ENCODE assay signal across 8 mouse cellular contexts in genomic region chr6:71270301-71271056, GRCm38 (mm10). TPM values are rescaled to one million over a fixed set of nuclear protein-coding genes. Genes with fewer than 3 reads are reported as not detected.
DNase-seq lines count a peak whose midpoint lies in the region; ATAC-seq and TF ChIP-seq lines count a peak whose summit lies in the region.

No protein-coding gene starts in this region.

- peak overlapping the region; percentile 94 for H3K27ac ChIP-seq in ES-E14 (ENCODE audit: insufficient read depth, low read depth, low read length, poor library complexity, severe bottlenecking)
- H3K27ac ChIP-seq in bone marrow, adult 2 months (ENCODE audit: control insufficient read depth, insufficient read depth, low read depth, low read length, poor library complexity) = peak overlapping the region; percentile 54
- peak overlapping the region; percentile 97 for H3K27ac ChIP-seq in embryonic facial prominence, embryonic 15.5 days (replicated peaks)
- peak overlapping the region; percentile 96 for H3K27ac ChIP-seq in layer of hippocampus, adult 2 months

- H3K4me2 ChIP-seq in embryonic facial prominence, embryonic 15.5 days (replicated peaks) = peak overlapping the region; percentile 51

- ATAC-seq in embryonic facial prominence, embryonic 15.5 days (ENCODE audit: insufficient number of reproducible peaks, low FRiP score, low TSS enrichment, low read depth) = peak; percentile 1; the same call in 1 of the 2 replicates

- in situ Hi-C loops in ES-E14 (cut with MboI; ENCODE audit: low sequenced_read_pairs in 2 of 2, unreplicated experiment in 2 of 2) = no loop called here

- TF ChIP-seq CTCF in bone marrow, adult 2 months (IDR thresholded peaks at IDR 0.05; ENCODE audit: control insufficient read depth, insufficient read depth, low read length) = no peak
- TF ChIP-seq CTCF in layer of hippocampus, adult 2 months (conservative IDR thresholded peaks at IDR 0.05) = no peak

- H3K36me3 ChIP-seq in ES-E14 (ENCODE audit: control insufficient read depth, insufficient read depth, low read length, poor library complexity, severe bottlenecking) = no peaks in the 10 kb centered on the region
- H3K36me3 ChIP-seq in embryonic facial prominence, embryonic 15.5 days = no peaks in the 10 kb centered on the region

- no peak for TF ChIP-seq POLR2A in bone marrow, adult 2 months (IDR thresholded peaks at IDR 0.05; ENCODE audit: borderline replicate concordance, control insufficient read depth, low read depth, low read length)

- H3K4me1 ChIP-seq in ES-E14 (ENCODE audit: control insufficient read depth in 2 of 2, insufficient read depth in 2 of 2, low read length in 2 of 2, poor library complexity in 1 of 2) = peaks cover 0 to 26% of the 10 kb centered on the region in 2 experiments; a peak in 2 of 4 replicates
- no peaks in the 10 kb centered on the region; the same call in 1 of the 2 replicates for H3K4me1 ChIP-seq in bone marrow, adult 2 months (ENCODE audit: control insufficient read depth, insufficient read depth, low read length)
- H3K4me1 ChIP-seq in embryonic facial prominence, embryonic 15.5 days = peaks cover 6% of the 10 kb centered on the region

- H3K9ac ChIP-seq in ES-E14 (ENCODE audit: insufficient read depth, low read depth, low read length, poor library complexity, severe bottlenecking) = peak overlapping the region; percentile 80
- no peak overlapping the region for H3K9ac ChIP-seq in embryonic facial prominence, embryonic 15.5 days

- peak overlapping the region; percentile 73 to 84 for H3K4me3 ChIP-seq in ES-E14 (ENCODE audit: insufficient read depth in 1 of 2, low read depth in 1 of 2, low read length in 2 of 2, poor library complexity in 1 of 2, severe bottlenecking in 1 of 2)
- peak overlapping the region; percentile 58 for H3K4me3 ChIP-seq in bone marrow, adult 2 months (replicated peaks; ENCODE audit: control insufficient read depth, low read depth, low read length)
- peak overlapping the region; percentile 92 for H3K4me3 ChIP-seq in embryonic facial prominence, embryonic 15.5 days (replicated peaks)
- H3K4me3 ChIP-seq in layer of hippocampus, adult 2 months = peak overlapping the region; percentile 98

- no peak for DNase-seq in ES-E14 (ENCODE audit: low read depth, low spot score)
- DNase-seq in heart, postnatal 36 days = peak; percentile 36 to 39
- no peak for DNase-seq in layer of hippocampus, adult 2 months (ENCODE audit: low spot score in 2 of 2)
- DNase-seq in lung, postnatal 14 days = peak; percentile 28
- peak; percentile 6 to 10 for DNase-seq in right cerebral cortex, adult 2 months (ENCODE audit: low spot score in 2 of 2)
- DNase-seq in gastrocnemius, postnatal 10 days = no peak

- H3K27me3 ChIP-seq in embryonic facial prominence, embryonic 15.5 days = no peaks in the 10 kb centered on the region

- WGBS in bone marrow, adult 2 months = 23% methylated on average over 14 of the region's 14 CpGs
- WGBS in embryonic facial prominence, embryonic 15.5 days = 30% methylated on average over 14 of the region's 14 CpGs

- intact Hi-C loops in heart, postnatal 36 days (cut with DNase I) = loop anchor here (2.0 to 10.0 kb wide), 9 partner anchors 103 to 1974 kb away; partner anchors contain the start of genes Chmp3, Kdm3a, Mrpl35 and Rmnd5a

- H3K9me3 ChIP-seq in ES-E14 (ENCODE audit: control insufficient read depth, insufficient read depth, low read depth, low read length) = no peaks in the 10 kb centered on the region
- H3K9me3 ChIP-seq in embryonic facial prominence, embryonic 15.5 days (replicated peaks) = no peaks in the 10 kb centered on the region

TF ChIP-seq in ES-E14, 5 proteins besides CTCF, POLR2A, EP300 and RAD21:
- TF ChIP-seq HCFC1 (IDR thresholded peaks at IDR 0.05; ENCODE audit: borderline replicate concordance, insufficient read depth, low read length) (no peak), CHD2 (IDR thresholded peaks at IDR 0.05; ENCODE audit: low read depth, low read length) (no peak), ZNF384 (IDR thresholded peaks at IDR 0.05; ENCODE audit: low read depth, low read length) (no peak), MAFK (IDR thresholded peaks at IDR 0.05; ENCODE audit: insufficient read depth, low read depth, low read length) (no peak), ZC3H11A (IDR thresholded peaks at IDR 0.05; ENCODE audit: borderline replicate concordance, low read depth, low read length) (no peak)

RNA-seq across cellular contexts. Expression of gene Krcc1, which starts 1.0 kb away (rescaled TPM):
- total RNA-seq in ES-E14 (2012; rRNA removed) = 13.2 and 19.2 TPM in 2 replicates
- 20.7 and 24.1 TPM in 2 replicates for polyA plus RNA-seq in bone marrow, adult 2 months (2011; ENCODE audit: insufficient read depth, insufficient read length, low replicate concordance, missing spikeins)
- polyA plus RNA-seq in embryonic facial prominence, embryonic 15.5 days (2015; fragmentation: Nextera tagmentation; extraction: Ambion mirVana) = 47.3 and 52.1 TPM in 2 replicates
- 10 to 100 TPM; 51.9 to 56.0 TPM for total RNA-seq in heart, postnatal 36 days (2021)
- 10 to 100 TPM; 15.6 to 17.4 TPM for total RNA-seq in layer of hippocampus, adult 2 months (2021)
- 10 to 100 TPM; 32.9 to 33.5 TPM for total RNA-seq in gastrocnemius, postnatal 10 days (2021)

RNA-seq across cellular contexts. Expression of gene Smyd1, which starts 51.6 kb away (rescaled TPM):
- 4.2 and 6.8 TPM in 2 replicates for total RNA-seq in ES-E14 (2012; rRNA removed)
- 0.45 TPM in 1 of 2 replicates, not detected in the other for polyA plus RNA-seq in bone marrow, adult 2 months (2011; ENCODE audit: insufficient read depth, insufficient read length, low replicate concordance, missing spikeins)
- polyA plus RNA-seq in embryonic facial prominence, embryonic 15.5 days (2015; fragmentation: Nextera tagmentation; extraction: Ambion mirVana) = 12.6 and 14.6 TPM in 2 replicates
- total RNA-seq in heart, postnatal 36 days (2021) = 100 to 1,000 TPM; 351 to 373 TPM
- total RNA-seq in layer of hippocampus, adult 2 months (2021) = 1 to 10 TPM in 1 of 2 experiments, under 1 TPM in 1; 0.59 to 1.3 TPM
- total RNA-seq in gastrocnemius, postnatal 10 days (2021) = 100 to 1,000 TPM; 196 to 220 TPM

RNA-seq across cellular contexts. Expression of gene Cd8b1, which starts 52.1 kb away (rescaled TPM):
- 0.21 TPM in 1 of 2 replicates, not detected in the other for total RNA-seq in ES-E14 (2012; rRNA removed)
- polyA plus RNA-seq in bone marrow, adult 2 months (2011; ENCODE audit: insufficient read depth, insufficient read length, low replicate concordance, missing spikeins) = 1.8 and 6.1 TPM in 2 replicates
- 0.11 TPM in 1 of 2 replicates, not detected in the other for polyA plus RNA-seq in embryonic facial prominence, embryonic 15.5 days (2015; fragmentation: Nextera tagmentation; extraction: Ambion mirVana)
- total RNA-seq in heart, postnatal 36 days (2021) = under 1 TPM in 1 of 2 experiments, not detected in 1; 0.25 TPM
- total RNA-seq in layer of hippocampus, adult 2 months (2021) = not detected
- under 1 TPM in 1 of 2 experiments, not detected in 1; 0.18 TPM for total RNA-seq in gastrocnemius, postnatal 10 days (2021)

Comparison
In these comparisons a context has a peak if more than half of its experiments do, and no peak if none do; other contexts are left out.
1. DNase-seq: peak in heart, postnatal 36 days (2 of 2), lung, postnatal 14 days (single experiment) and right cerebral cortex, adult 2 months (2 of 2); none in ES-E14 (single experiment), layer of hippocampus, adult 2 months (0 of 2) and gastrocnemius, postnatal 10 days (single experiment).
2. RNA of gene Smyd1, which starts 51.6 kb away (total RNA-seq): 351 to 373 TPM in heart, postnatal 36 days and 196 to 220 TPM in gastrocnemius, postnatal 10 days; 4.2 to 6.8 TPM in ES-E14 and 0.59 to 1.3 TPM in layer of hippocampus, adult 2 months; every median in the first group is over 10 times any median in the second.
3. Peak in every context shown above with its lines, with median percentiles within 50 percentile points of each other: H3K27ac ChIP-seq and H3K4me3 ChIP-seq.